Mouse (Mus musculus): Measurements from ENCODE around the gene Aldh1a2. TPM values are rescaled to one million over a fixed set of nuclear protein-coding genes. Genes with fewer than 3 reads are reported as not detected.

Gene Aldh1a2
- total RNA-seq, 4 experiments from 2014 or later: 53.9 to 84.0 (median 63.2) TPM

DNA sequence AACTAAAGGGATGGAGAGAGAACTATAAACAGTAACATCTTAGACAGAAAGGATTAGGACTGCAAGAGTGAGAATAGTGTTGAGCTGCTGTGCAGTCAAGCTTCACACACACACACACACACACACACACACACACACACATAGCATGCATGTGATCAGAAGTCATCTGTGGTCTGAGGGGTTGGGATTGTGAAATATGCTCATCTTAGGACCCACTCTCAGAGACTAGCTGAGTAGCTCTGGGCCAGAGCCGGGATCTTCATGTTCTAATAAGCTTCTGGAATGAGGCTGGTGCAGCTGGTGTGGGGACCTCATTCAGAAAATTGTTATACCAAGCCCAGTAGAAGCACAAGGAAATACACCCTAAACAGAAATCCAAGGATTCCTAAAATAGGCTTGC lies 75.1 kb downstream of the Aldh1a2 start:
- no peak for DNase-seq

DNA sequence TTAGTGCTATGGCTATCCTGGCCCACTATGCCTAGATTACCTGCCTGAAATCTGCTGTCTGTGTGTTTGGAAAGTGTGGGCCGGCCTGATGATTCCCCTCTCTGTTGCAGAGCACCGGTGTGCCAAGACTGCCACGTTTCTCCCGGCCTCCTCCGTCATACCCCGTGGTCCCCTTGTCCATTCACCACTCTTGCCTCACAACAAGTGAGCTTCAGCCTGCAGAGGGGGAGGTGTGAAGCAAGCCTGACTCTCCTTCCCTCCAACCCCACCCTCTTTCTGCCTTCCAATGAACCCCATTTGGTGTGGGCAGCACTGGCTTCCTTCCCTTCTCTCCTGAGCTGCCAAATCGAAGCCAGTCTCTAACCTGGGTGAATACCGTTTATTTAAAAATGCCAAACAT lies 79.9 kb downstream of the Aldh1a2 start:
- no peak for DNase-seq

- no peak for DNase-seq
Measured at GRCm38 (mm10) chr9:71303594-71303993, 88.0 kb downstream of the Aldh1a2 start.

GRCm38 (mm10) chr9:71307106-71307789 lies 91.7 kb downstream of the Aldh1a2 start:
- DNase-seq: no peak

- no peak for DNase-seq
Measured at GRCm38 (mm10) chr9:71315960-71316359, 100.4 kb downstream of the Aldh1a2 start.

DNA sequence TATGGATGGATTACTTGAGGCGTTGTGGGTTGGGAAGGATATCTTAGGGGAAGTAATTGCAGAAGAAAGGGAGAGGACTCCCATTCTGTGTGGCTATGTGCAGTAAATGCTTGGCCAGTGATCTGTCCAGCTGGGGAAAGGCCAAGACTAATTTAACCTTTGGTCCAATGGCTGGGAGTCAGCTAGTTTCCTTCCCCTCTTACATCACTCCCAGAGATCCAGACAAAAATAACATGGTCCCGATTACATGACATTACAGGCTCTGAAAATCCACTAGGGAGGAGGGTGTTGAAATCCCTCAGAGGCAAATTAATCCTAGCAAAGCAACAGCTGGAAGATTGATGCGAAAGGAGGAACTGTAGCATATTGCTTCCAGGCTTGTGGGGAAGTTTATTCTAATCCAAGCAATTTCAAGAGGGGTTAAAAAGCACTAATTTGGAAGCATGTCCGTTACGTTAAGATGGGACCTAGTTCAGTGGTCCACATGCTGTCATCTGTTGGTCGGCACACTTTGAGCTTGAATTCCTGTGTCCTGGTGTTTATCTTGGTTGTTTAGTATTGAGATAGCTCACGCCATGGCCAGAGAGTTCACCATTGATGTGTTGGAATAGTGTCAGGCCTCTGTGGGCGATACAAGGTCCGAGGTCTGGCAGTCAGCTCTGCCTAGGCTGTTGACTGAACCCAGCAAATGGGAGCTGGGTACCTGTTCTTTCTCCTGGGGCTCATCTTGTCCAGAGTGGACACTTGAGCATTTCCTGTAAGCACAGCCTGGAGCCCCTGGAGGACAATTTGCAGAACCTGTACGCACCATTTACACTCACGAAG lies 101.7 kb downstream of the Aldh1a2 start:
- peak; percentile 13 for DNase-seq

DNA sequence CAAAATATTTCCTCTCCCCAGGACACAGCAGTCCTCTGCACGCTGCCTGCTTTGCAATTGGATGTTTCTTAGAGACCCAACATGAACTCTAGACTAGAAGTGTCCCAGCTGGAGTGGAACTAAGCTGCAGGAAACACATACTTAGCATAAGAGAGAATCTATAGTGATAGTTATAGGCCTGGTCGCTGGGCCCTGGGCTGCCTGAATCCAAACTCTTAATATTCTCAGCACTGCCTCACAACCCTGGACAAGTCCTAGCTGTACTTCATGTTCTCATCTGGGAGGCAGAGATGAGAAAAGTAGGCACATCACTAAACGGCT lies 102.3 kb downstream of the Aldh1a2 start:
- no peak for DNase-seq

GRCm38 (mm10) chr9:71319776-71320175 lies 104.2 kb downstream of the Aldh1a2 start:
- DNase-seq: no peak

DNA sequence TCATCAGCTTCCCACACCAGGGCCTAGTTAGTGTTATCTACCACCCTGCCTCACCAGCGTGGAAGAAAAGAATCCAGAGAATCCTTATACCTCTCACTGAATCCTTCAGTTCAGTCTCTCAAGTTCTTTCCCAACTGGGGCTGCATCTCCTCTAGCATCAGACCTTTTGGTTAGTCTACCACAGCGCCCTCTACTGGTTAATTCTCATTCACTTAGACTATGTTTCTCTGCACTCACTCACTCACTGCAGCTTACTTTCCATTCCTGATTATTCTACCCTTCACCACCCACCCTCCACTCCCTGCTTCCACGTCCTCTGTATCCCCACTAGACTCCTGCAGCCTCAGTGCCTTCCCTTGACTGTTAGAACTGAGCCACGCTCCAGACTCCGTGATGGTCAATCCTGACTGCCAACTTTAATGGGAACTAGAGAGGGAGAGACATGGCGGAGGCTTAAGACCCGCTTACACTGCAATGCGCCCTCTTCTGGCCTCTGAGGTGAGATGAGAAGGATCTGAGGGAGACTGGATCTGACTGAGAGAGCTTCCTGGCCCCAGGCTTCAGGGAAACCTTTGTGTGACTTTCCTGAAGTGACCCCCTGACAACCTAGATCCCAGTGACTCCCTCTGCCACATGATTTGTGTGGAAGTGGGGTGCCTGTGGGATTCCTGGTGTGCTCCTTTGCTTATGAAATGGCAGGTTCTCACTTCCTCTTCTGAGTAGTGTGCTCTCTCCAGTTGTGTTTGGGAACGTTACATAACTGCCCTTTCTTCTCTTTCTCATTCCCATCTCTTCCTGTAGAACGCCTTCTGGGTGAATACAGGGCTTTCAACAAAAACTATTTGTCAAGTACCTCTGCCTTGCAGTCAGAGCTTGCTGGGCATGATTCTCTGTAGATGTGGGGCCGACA lies 104.9 kb downstream of the Aldh1a2 start:
- DNase-seq: no peak

DNA sequence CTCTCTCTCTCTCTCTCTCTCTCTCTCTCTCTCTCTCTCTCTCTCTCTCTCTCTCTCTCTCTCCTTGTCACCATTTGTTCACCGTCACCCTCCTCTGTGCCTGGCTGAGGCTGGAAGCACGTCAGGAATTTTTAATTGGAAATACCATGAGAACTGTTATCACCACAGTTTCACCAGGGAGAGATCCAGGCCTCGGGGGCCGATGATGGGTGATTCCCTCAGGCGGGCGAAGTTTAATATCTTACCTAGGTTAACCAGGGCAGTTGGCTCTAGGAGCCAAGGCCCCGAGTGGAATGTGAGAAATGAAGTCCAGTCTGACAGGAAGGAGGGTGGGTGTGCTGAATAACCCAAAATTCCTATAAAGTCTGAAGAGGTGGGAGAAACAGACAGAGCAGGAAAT lies 105.8 kb downstream of the Aldh1a2 start:
- DNase-seq: no peak

GRCm38 (mm10) chr9:71321871-71322270 lies 106.3 kb downstream of the Aldh1a2 start:
- DNase-seq: no peak

- DNase-seq: no peak
Measured at GRCm38 (mm10) chr9:71323303-71323952, 107.8 kb downstream of the Aldh1a2 start.

DNA sequence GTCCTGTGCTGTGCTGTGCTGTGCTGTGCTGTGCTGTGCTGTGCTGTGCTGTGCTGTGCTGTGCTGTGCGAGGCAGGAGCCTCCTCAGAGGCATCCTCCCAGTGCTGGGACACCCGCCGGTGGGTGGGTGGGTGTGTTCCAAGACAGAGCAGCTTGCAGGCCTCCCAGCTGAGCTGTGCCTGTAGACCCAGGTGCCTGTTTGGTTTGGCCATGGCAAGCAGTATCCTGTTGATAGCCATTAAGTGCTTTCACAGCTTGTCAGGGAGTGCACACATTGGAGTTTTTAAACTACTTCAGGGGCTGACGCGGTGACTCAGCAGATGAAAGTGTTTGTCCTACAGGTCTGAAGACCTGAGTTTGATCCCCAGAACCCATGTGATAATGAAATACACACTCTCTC lies 108.5 kb downstream of the Aldh1a2 start:
- no peak for DNase-seq

- DNase-seq: no peak
Measured at GRCm38 (mm10) chr9:71326261-71326660, 110.7 kb downstream of the Aldh1a2 start.

- DNase-seq: no peak
Measured at GRCm38 (mm10) chr9:71331661-71332060, 116.1 kb downstream of the Aldh1a2 start.

GRCm38 (mm10) chr9:71336674-71337073 lies 121.1 kb downstream of the Aldh1a2 start:
- no peak for DNase-seq

- DNase-seq: no peak
Measured at GRCm38 (mm10) chr9:71337425-71337824, 121.8 kb downstream of the Aldh1a2 start.

DNA sequence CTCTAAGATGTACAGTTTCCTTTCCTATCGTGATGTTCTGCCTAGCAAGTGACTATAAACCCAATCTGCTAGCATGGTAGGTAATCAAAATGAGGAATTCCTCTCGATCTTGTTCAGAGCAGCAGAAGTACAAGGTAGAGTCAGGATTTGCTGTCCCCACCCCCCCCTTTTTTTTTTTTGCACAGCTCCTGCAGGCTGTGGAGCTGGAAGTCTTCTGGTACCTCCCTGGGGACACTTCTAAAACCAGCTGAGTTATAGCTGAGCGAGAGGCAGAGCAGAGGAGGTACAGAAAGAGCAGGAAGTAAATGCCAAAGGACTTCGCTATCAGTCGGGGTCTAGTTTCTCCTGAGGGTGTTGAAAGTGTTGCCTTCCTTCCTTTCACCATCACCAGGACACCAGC lies 124.5 kb downstream of the Aldh1a2 start:
- no peak for DNase-seq

All from adrenal gland, adult 8-10 months (tissue).